Mouse (Mus musculus) hindbrain, embryonic 15.5 days (tissue): ENCODE measurements at regions not wholly inside any gene's neighbourhood (a gene's known extent, or its start where the extent isn't known, plus 50 kb on each side); places are given as distances from the start of the nearest gene placed in this dataset.

Experiments used
- ATAC-seq: fragments of 200-750 bp; cut with Nextera tagmentation; 2 replicates; pipeline ENCODE4 v1.8.0; 2017; ENCODE audit warnings: low read depth, moderate number of reproducible peaks, moderate TSS enrichment; ENCODE audit not compliant: low FRiP score
- H3K27ac ChIP-seq: fragments of 300-500 bp; sonication (generic); replicated peaks from 2 replicates; pipeline ENCODE4 v1.5.1; 2015; ENCODE audit warnings: mild to moderate bottlenecking, inconsistent platforms
- H3K27me3 ChIP-seq: fragments of 300-500 bp; sonication (generic); 2 replicates; pipeline ENCODE4 v1.6.1; 2015; ENCODE audit warnings: control low read depth, inconsistent platforms
- H3K36me3 ChIP-seq: fragments of 300-500 bp; sonication (generic); 2 replicates; pipeline ENCODE4 v1.6.1; 2015; ENCODE audit warnings: control low read depth, inconsistent platforms
- H3K4me1 ChIP-seq: fragments of 300-500 bp; sonication (generic); replicated peaks from 2 replicates; pipeline ENCODE4 v1.6.1; 2015; ENCODE audit warnings: control low read depth, inconsistent platforms
- H3K4me2 ChIP-seq: fragments of 300-500 bp; sonication (generic); 2 replicates; pipeline ENCODE4 v1.6.1; 2015; ENCODE audit warnings: moderate library complexity, mild to moderate bottlenecking, inconsistent platforms
- H3K4me3 ChIP-seq: fragments of 300-500 bp; sonication (generic); 2 replicates; pipeline ENCODE4 v1.5.1; 2015; ENCODE audit warnings: mild to moderate bottlenecking, inconsistent platforms
- H3K9ac ChIP-seq: fragments of 300-500 bp; sonication (generic); 2 replicates; pipeline ENCODE4 v1.6.1; 2015; ENCODE audit warnings: inconsistent platforms
- H3K9me3 ChIP-seq: fragments of 300-500 bp; sonication (generic); 2 replicates; pipeline ENCODE4 v1.6.1; 2016; ENCODE audit warnings: control low read depth, inconsistent platforms
- WGBS: fragments of 180-500 bp; shearing (Covaris S2); methylation state at CpG from one replicate; pipeline ENCODE4 v1.1.7; 2015; 5-methylcytosine and 5-hydroxymethylcytosine counted together

DNA sequence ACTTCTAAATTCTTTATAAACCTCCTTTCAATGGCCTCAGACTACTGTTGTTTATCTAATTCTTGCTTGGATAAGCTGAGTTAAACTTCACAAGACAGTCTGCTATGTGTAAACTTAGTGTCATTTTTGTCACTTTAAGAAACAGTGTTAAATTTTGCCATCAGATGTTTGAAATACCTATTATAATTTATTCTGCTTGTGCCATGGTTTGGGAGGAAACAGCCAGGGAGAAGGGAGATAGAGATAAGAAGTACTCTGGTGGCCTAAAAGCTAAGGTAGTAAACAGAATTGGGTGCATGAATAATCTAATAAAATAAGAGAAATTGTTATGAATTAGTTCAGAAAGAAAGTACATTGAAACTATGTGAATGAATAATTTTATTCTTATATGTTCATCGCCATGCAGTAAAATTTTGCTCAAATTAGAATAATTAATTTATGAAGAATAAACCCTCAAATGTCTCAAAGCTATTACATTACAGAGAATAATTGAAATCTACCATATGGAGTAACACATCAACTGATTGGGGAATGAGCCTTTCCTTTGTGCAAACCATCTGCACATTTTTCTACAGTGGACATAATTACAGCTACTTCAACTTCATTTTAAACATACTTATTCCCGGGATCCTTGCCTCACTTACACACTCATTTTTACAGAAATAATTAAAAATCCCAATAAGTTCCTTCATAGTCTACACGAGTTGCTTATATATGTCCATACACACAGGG, 982.3 kb downstream of the Fam181b start:
- no peaks in the 10 kb centered on the region for H3K27me3 ChIP-seq
- H3K9ac ChIP-seq = no peak overlapping the region
- H3K4me2 ChIP-seq = no peak overlapping the region
- H3K4me1 ChIP-seq = no peaks in the 10 kb centered on the region
- no peaks in the 10 kb centered on the region for H3K36me3 ChIP-seq
- no peak overlapping the region for H3K27ac ChIP-seq
- ATAC-seq = no peak
- H3K4me3 ChIP-seq = no peak overlapping the region
- 75% methylated on average over 3 of the region's 3 CpGs for WGBS
- no peaks in the 10 kb centered on the region for H3K9me3 ChIP-seq
